Mouse (Mus musculus) G1E (cell line): ENCODE data around the gene Ccdc103.

Source experiments
- CTCF ChIP-seq: IDR thresholded peaks from 2 replicates; pipeline ENCODE4 v1.5.1; 2012; ENCODE audit warnings: low read depth, low read length, inconsistent platforms, mixed read lengths
- GATA1 ChIP-seq: IDR thresholded peaks from 2 replicates; pipeline ENCODE4 v1.6.1; 2012; ENCODE audit warnings: borderline replicate concordance, low read length, inconsistent platforms, mixed read lengths
- POLR2AphosphoS5 ChIP-seq: IDR thresholded peaks from 2 replicates; pipeline ENCODE4 v1.6.1; 2012; ENCODE audit warnings: low read depth, low read length, inconsistent platforms; ENCODE audit not compliant: insufficient replicate concordance
- TAL1 ChIP-seq: conservative IDR thresholded peaks from 2 replicates; pipeline ENCODE4 v1.6.1; 2012; ENCODE audit warnings: low read depth, low read length, inconsistent platforms, mixed read lengths

GRCm38 (mm10) chr11:102915380-102915779 lies 34.4 kb downstream of the Ccdc103 start:
- no peak for TF ChIP-seq CTCF
- no peak for TF ChIP-seq TAL1
- no peak for TF ChIP-seq POLR2AphosphoS5
- TF ChIP-seq GATA1, result no peak
